Mouse (Mus musculus) bone marrow macrophage, adult 2 months (primary cell): ENCODE results near the gene Xpnpep3.

Experiments
- CTCF ChIP-seq: IDR thresholded peaks from 2 replicates; pipeline ENCODE4 v1.5.1; 2012; ENCODE audit warnings: low read depth, mild to moderate bottlenecking, low read length, moderate library complexity
- POLR2A ChIP-seq: IDR thresholded peaks from 2 replicates; pipeline ENCODE4 v1.6.1; 2012; ENCODE audit warnings: mild to moderate bottlenecking, low read depth, low read length, borderline replicate concordance

- TF ChIP-seq CTCF (no peak), POLR2A (no peak)
Measured at GRCm38 (mm10) chr15:81374621-81375020, 25.3 kb upstream of the Xpnpep3 start.
